Mouse (Mus musculus): Measurements from ENCODE around the gene Mthfr. TPM values are rescaled to one million over a fixed set of nuclear protein-coding genes. Genes with fewer than 3 reads are reported as not detected.
A peak's percentile ranks its signal among the peaks of the same experiment; 100 is the strongest.

Mthfr gene
- polyA plus RNA-seq, 2 experiments: 21.0 to 37.4 TPM

DNA sequence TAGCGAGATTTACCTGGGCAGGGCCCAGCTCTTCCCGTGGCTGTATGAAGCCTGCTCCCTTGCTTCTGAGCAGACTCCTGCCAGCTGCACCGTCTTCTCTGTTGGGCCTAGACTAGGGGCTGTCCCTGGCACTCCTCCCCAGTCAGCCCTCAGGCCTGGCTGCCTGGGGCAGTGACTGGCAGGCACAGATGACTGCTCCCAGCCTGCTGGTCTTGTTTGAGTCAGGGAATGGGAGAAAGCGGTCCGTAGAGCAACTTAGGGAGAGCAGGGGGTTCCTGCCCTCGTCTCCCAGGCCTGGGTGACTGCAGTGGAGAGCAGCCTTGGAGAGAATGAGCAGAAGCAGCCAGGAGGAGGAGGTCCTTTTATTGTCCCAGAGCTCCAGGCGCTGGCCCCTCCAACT lies 17.4 kb downstream of the Mthfr start:
- no peaks in the 10 kb centered on the region for H3K27me3 ChIP-seq (ENCODE audit: control insufficient read depth, insufficient read depth, low read length)
- TF ChIP-seq POLR2A (IDR thresholded peaks at IDR 0.05; ENCODE audit: borderline replicate concordance, extremely low read depth, insufficient read depth, insufficient read length): no peak
- H3K36me3 ChIP-seq (ENCODE audit: control insufficient read depth, insufficient read depth, low read length): peaks cover 70% of the 10 kb centered on the region
- DNase-seq (ENCODE audit: low spot score) (no peak), ATAC-seq (ENCODE audit: low FRiP score, low read depth) (peak; percentile 35; the same call in 1 of the 2 replicates)
- 83% methylated on average over 7 of the region's 7 CpGs for WGBS
- H3K4me3 ChIP-seq (replicated peaks; ENCODE audit: low read length): no peak overlapping the region
- no peak overlapping the region for H3K27ac ChIP-seq (replicated peaks; ENCODE audit: low read depth, low read length)
- no peaks in the 10 kb centered on the region for H3K4me1 ChIP-seq (ENCODE audit: control insufficient read depth, insufficient read depth, low read length)
- no peak overlapping the region for H3K4me2 ChIP-seq (replicated peaks; ENCODE audit: low read depth, low read length, severe bottlenecking)
- no peaks in the 10 kb centered on the region for H3K9me3 ChIP-seq (ENCODE audit: control insufficient read depth, low read length)
- H3K9ac ChIP-seq (ENCODE audit: low read depth, low read length, severe bottlenecking): no peak overlapping the region

DNA sequence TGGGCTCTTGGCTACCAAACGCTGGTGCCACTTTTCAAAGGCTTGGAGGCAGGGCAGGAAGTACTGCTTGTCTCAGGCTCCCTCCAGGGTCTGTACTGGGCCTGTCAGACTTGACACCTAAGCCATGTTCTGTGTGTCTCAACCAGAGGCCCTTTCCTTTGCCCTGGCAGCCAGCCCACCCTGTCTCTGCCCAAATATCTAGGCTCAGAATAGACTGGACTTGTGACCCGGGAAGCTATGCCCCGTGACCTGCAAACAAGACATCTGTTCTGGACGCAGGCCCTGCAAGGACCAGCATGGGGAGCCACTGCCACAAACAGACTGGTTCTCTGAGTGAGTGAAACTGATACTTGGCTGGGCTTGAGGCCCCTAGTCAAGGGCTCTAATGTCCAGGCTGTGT lies 17.9 kb downstream of the Mthfr start:
- Histone ChIP-seq H3K9ac (ENCODE audit: low read depth, low read length, severe bottlenecking) (no peak overlapping the region), H3K4me2 (replicated peaks; ENCODE audit: low read depth, low read length, severe bottlenecking) (no peak overlapping the region), H3K4me1 (ENCODE audit: control insufficient read depth, insufficient read depth, low read length) (no peaks in the 10 kb centered on the region), H3K9me3 (ENCODE audit: control insufficient read depth, low read length) (no peaks in the 10 kb centered on the region), H3K27ac (replicated peaks; ENCODE audit: low read depth, low read length) (no peak overlapping the region), H3K27me3 (ENCODE audit: control insufficient read depth, insufficient read depth, low read length) (no peaks in the 10 kb centered on the region), H3K36me3 (ENCODE audit: control insufficient read depth, insufficient read depth, low read length) (peaks cover 65% of the 10 kb centered on the region), H3K4me3 (replicated peaks; ENCODE audit: low read length) (no peak overlapping the region)
- 87% methylated on average over 4 of the region's 4 CpGs for WGBS
- no peak for TF ChIP-seq POLR2A (IDR thresholded peaks at IDR 0.05; ENCODE audit: borderline replicate concordance, extremely low read depth, insufficient read depth, insufficient read length)
- DNase-seq (ENCODE audit: low spot score) (no peak), ATAC-seq (ENCODE audit: low FRiP score, low read depth) (no peak)

DNA sequence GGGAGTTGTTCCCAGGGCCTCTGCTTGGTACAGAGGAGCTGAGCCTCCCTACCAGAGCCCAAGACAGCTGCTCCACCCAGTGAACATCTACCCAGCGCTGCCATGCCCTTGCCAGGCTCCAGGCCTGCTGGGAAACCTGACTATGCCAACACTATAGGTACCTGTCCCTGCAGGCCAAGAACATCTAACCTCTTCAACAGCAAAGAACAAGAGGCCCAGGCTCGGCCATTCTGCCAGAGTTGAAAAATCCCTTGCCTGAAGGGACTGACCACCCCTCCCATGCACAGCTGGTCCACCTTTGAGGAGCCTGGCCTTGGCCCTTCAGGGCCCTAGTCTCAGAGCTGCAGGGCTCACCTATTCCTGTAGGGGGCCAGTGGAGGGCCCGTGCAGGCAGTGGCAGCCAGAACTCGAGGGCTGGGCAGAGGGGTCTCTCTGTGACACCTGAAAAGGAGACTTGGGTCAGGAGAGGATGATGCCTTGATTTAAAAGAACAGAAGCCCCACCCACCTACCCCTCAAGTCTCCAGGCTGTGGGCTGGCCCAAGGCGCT lies 18.9 kb downstream of the Mthfr start:
- Histone ChIP-seq H3K36me3 (ENCODE audit: control insufficient read depth, insufficient read depth, low read length) (peaks cover 56% of the 10 kb centered on the region), H3K27me3 (ENCODE audit: control insufficient read depth, insufficient read depth, low read length) (no peaks in the 10 kb centered on the region), H3K4me2 (replicated peaks; ENCODE audit: low read depth, low read length, severe bottlenecking) (no peak overlapping the region), H3K9ac (ENCODE audit: low read depth, low read length, severe bottlenecking) (no peak overlapping the region), H3K27ac (replicated peaks; ENCODE audit: low read depth, low read length) (no peak overlapping the region), H3K4me3 (replicated peaks; ENCODE audit: low read length) (no peak overlapping the region), H3K9me3 (ENCODE audit: control insufficient read depth, low read length) (no peaks in the 10 kb centered on the region), H3K4me1 (ENCODE audit: control insufficient read depth, insufficient read depth, low read length) (no peaks in the 10 kb centered on the region)
- 67% methylated on average over 5 of the region's 5 CpGs for WGBS
- DNase-seq (ENCODE audit: low spot score) (no peak), ATAC-seq (ENCODE audit: low FRiP score, low read depth) (no peak)
- no peak for TF ChIP-seq POLR2A (IDR thresholded peaks at IDR 0.05; ENCODE audit: borderline replicate concordance, extremely low read depth, insufficient read depth, insufficient read length)

DNA sequence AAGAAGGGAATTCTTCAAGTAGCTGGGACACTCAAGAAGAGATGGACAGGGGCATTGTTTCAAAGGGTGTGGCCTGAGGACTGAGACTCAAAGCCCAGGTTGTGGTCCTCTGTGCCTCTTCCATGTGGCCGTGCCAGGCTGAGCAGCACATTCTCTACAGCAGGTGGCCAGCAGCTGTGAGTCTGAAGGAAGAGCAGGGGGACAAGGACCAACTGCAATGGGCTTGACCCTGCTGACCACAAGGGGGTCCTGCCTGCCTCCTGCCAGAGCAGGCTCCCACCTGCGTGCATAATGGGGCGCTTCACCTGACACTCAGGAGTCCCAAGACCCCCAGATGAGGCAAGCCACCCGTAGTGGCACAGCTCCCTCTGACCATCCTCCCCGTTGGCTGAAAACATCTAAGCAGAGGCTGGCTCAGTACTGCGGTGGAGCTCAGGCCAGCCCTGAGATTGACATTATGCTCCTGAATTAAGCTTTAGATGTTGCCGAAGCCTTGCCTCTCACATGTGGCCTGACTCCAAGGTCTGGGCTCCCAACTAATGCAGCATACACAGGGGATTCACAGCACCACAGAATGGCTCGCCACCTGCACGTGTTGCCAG lies 19.4 kb downstream of the Mthfr start:
- ATAC-seq (ENCODE audit: low FRiP score, low read depth): no peak
- Histone ChIP-seq H3K4me3 (replicated peaks; ENCODE audit: low read length) (no peak overlapping the region), H3K9me3 (ENCODE audit: control insufficient read depth, low read length) (no peaks in the 10 kb centered on the region), H3K27me3 (ENCODE audit: control insufficient read depth, insufficient read depth, low read length) (no peaks in the 10 kb centered on the region), H3K4me2 (replicated peaks; ENCODE audit: low read depth, low read length, severe bottlenecking) (no peak overlapping the region), H3K9ac (ENCODE audit: low read depth, low read length, severe bottlenecking) (no peak overlapping the region), H3K4me1 (ENCODE audit: control insufficient read depth, insufficient read depth, low read length) (no peaks in the 10 kb centered on the region), H3K36me3 (ENCODE audit: control insufficient read depth, insufficient read depth, low read length) (peaks cover 50% of the 10 kb centered on the region), H3K27ac (replicated peaks; ENCODE audit: low read depth, low read length) (no peak overlapping the region)
- TF ChIP-seq POLR2A (IDR thresholded peaks at IDR 0.05; ENCODE audit: borderline replicate concordance, extremely low read depth, insufficient read depth, insufficient read length): no peak
- WGBS: 92% methylated on average over 9 of the region's 9 CpGs
- no peak for DNase-seq (ENCODE audit: low spot score)

DNA sequence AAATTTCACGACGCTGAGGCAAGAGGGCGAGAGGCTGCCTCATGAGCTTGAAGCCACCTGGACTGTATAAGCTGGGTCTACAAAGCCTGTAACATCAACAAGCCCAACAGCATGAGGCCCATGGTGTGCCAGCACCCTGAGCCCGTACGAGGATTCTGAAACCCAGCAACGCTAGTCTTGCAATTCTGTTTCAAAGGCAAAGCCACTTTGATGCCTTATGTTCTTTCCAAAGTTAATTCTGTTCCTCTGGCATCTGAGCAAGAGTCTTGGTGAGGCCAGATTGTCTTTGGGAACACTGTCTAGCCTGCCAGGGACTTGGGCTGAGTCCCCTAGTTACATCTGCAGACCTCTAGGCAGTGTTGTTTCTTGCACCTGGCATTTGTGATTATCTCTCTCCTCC lies 20.1 kb downstream of the Mthfr start:
- no peak overlapping the region for H3K4me3 ChIP-seq (replicated peaks; ENCODE audit: low read length)
- no peak overlapping the region for H3K27ac ChIP-seq (replicated peaks; ENCODE audit: low read depth, low read length)
- H3K4me1 ChIP-seq (ENCODE audit: control insufficient read depth, insufficient read depth, low read length): no peaks in the 10 kb centered on the region
- 88% methylated on average over 6 of the region's 6 CpGs for WGBS
- H3K9me3 ChIP-seq (ENCODE audit: control insufficient read depth, low read length): no peaks in the 10 kb centered on the region
- H3K4me2 ChIP-seq (replicated peaks; ENCODE audit: low read depth, low read length, severe bottlenecking): no peak overlapping the region
- ATAC-seq (ENCODE audit: low FRiP score, low read depth) (no peak), DNase-seq (ENCODE audit: low spot score) (no peak)
- H3K27me3 ChIP-seq (ENCODE audit: control insufficient read depth, insufficient read depth, low read length): no peaks in the 10 kb centered on the region
- TF ChIP-seq POLR2A (IDR thresholded peaks at IDR 0.05; ENCODE audit: borderline replicate concordance, extremely low read depth, insufficient read depth, insufficient read length): no peak
- no peak overlapping the region for H3K9ac ChIP-seq (ENCODE audit: low read depth, low read length, severe bottlenecking)
- peaks cover 43% of the 10 kb centered on the region for H3K36me3 ChIP-seq (ENCODE audit: control insufficient read depth, insufficient read depth, low read length)

All from limb, embryonic 14.5 days (tissue).